Mouse (Mus musculus) CH12.LX (cell line): ENCODE results near the gene Abhd6. TPM values are rescaled to one million over a fixed set of nuclear protein-coding genes. Genes with fewer than 3 reads are reported as not detected.
A peak's percentile ranks its signal among the peaks of the same experiment; 100 is the strongest.

ENCODE experiments used
- DNase-seq: peaks from one replicate; pipeline ENCODE4 v3.0.0-alpha.2; 2013; ENCODE audit errors: extremely low read depth
- H3K27ac ChIP-seq: 2 replicates; pipeline ENCODE4 v1.5.1; 2012; ENCODE audit warnings: low read depth, mild to moderate bottlenecking, control low read depth, moderate library complexity; ENCODE audit not compliant: insufficient read depth
- H3K27me3 ChIP-seq: replicated peaks from 2 replicates; pipeline ENCODE3; 2012; ENCODE audit warnings: inconsistent platforms
- H3K36me3 ChIP-seq, 2 experiments: replicated peaks in 1 of 2; 2 replicates each; pipeline versions ENCODE3 to v1.6.1; 2012; ENCODE audit warnings: inconsistent platforms in 1 of 2, low read length in 1 of 2, mild to moderate bottlenecking in 1 of 2, mixed read lengths in 1 of 2, moderate library complexity in 1 of 2; ENCODE audit not compliant: control insufficient read depth in 1 of 2, insufficient read depth in 1 of 2
- H3K4me1 ChIP-seq, 2 experiments: 2 replicates each; pipeline ENCODE4 v1.6.1; 2012; ENCODE audit warnings: inconsistent platforms in 1 of 2, moderate library complexity in 1 of 2; ENCODE audit not compliant: insufficient read depth in 2 of 2, control insufficient read depth in 1 of 2
- H3K4me2 ChIP-seq: 2 replicates; pipeline ENCODE4 v1.6.1; 2012; ENCODE audit warnings: low read depth, mild to moderate bottlenecking, control low read depth; ENCODE audit not compliant: poor library complexity, insufficient read depth, severe bottlenecking
- H3K4me3 ChIP-seq, 3 experiments: fragments of 150-350 bp in 1 of 3; sonication (generic) in 1 of 3; replicated peaks in 1 of 3; 2 replicates each; pipeline versions ENCODE3 to v1.5.1; 2011 to 2012; ENCODE audit warnings: low read depth in 2 of 3, low read length in 2 of 3, mild to moderate bottlenecking in 2 of 3, moderate library complexity in 2 of 3, control low read depth in 1 of 3, improper control_type of control experiment in 1 of 3, inconsistent platforms in 1 of 3, mixed read lengths in 1 of 3; ENCODE audit not compliant: poor library complexity in 1 of 3
- H3K79me2 ChIP-seq: replicated peaks from 2 replicates; pipeline ENCODE4 v1.6.1; 2012; ENCODE audit warnings: mild to moderate bottlenecking, moderate library complexity; ENCODE audit not compliant: control insufficient read depth, poor library complexity, insufficient read depth, severe bottlenecking; ENCODE audit errors: extremely low read depth
- H3K9ac ChIP-seq: 2 replicates; pipeline ENCODE4 v1.6.1; 2012; ENCODE audit warnings: low read depth, mild to moderate bottlenecking, control low read depth, moderate library complexity; ENCODE audit not compliant: insufficient read depth
- H3K9me3 ChIP-seq: replicated peaks from 2 replicates; pipeline ENCODE3; 2012; ENCODE audit warnings: low read length, inconsistent platforms, mixed read lengths
- BHLHE40 ChIP-seq: IDR thresholded peaks from 2 replicates; pipeline ENCODE4 v1.6.1; 2011; ENCODE audit warnings: mild to moderate bottlenecking, low read depth, low read length, improper control_type of control experiment
- CHD1 ChIP-seq: IDR thresholded peaks from 2 replicates; pipeline ENCODE4 v1.6.1; 2012; ENCODE audit warnings: low read depth, low read length, improper control_type of control experiment, inconsistent platforms
- CHD2 ChIP-seq: IDR thresholded peaks from 2 replicates; pipeline ENCODE4 v1.6.1; 2011; ENCODE audit warnings: low read length, improper control_type of control experiment
- CTCF ChIP-seq, 2 experiments: IDR thresholded peaks in 1 of 2; conservative IDR thresholded peaks in 1 of 2; 2 replicates each; pipeline ENCODE4 v1.5.1; 2011 to 2012; ENCODE audit warnings: low read depth in 2 of 2, low read length in 2 of 2, improper control_type of control experiment in 1 of 2, inconsistent platforms in 1 of 2, mild to moderate bottlenecking in 1 of 2, moderate library complexity in 1 of 2
- E2F4 ChIP-seq: IDR thresholded peaks from 2 replicates; pipeline ENCODE4 v1.6.1; 2011; ENCODE audit warnings: low read depth, low read length, improper control_type of control experiment; ENCODE audit not compliant: insufficient replicate concordance
- ELF1 ChIP-seq: IDR thresholded peaks from 2 replicates; pipeline ENCODE4 v1.6.1; 2014; ENCODE audit warnings: low read depth, mild to moderate bottlenecking, inconsistent platforms, low read length, improper control_type of control experiment
- EP300 ChIP-seq: IDR thresholded peaks from 2 replicates; pipeline ENCODE4 v1.6.1; 2011; ENCODE audit warnings: low read length, improper control_type of control experiment
- ETS1 ChIP-seq: conservative IDR thresholded peaks from 2 replicates; pipeline ENCODE4 v1.6.1; 2012; ENCODE audit warnings: low read depth, mild to moderate bottlenecking, inconsistent platforms, low read length, improper control_type of control experiment, moderate library complexity
- GABPA ChIP-seq: IDR thresholded peaks from 2 replicates; pipeline ENCODE4 v1.6.1; 2012; ENCODE audit warnings: low read depth, low read length, improper control_type of control experiment, inconsistent platforms; ENCODE audit not compliant: insufficient replicate concordance
- HCFC1 ChIP-seq: IDR thresholded peaks from 2 replicates; pipeline ENCODE4 v1.6.1; 2012; ENCODE audit warnings: low read depth, mild to moderate bottlenecking, inconsistent platforms, low read length, improper control_type of control experiment
- IRF4 ChIP-seq: IDR thresholded peaks from 2 replicates; pipeline ENCODE4 v1.6.1; 2014; ENCODE audit warnings: low read depth, mild to moderate bottlenecking, inconsistent platforms, low read length, improper control_type of control experiment
- JUN ChIP-seq: IDR thresholded peaks from 2 replicates; pipeline ENCODE4 v1.6.1; 2011; ENCODE audit warnings: low read depth, mild to moderate bottlenecking, low read length, improper control_type of control experiment, moderate library complexity; ENCODE audit not compliant: insufficient read depth
- JUND ChIP-seq: conservative IDR thresholded peaks from 2 replicates; pipeline ENCODE4 v1.6.1; 2011; ENCODE audit warnings: low read depth, low read length, improper control_type of control experiment
- KAT2A ChIP-seq: IDR thresholded peaks from 2 replicates; pipeline ENCODE4 v1.6.1; 2012; ENCODE audit warnings: low read length, improper control_type of control experiment, inconsistent platforms; ENCODE audit not compliant: insufficient replicate concordance
- MAFK ChIP-seq: IDR thresholded peaks from 2 replicates; pipeline ENCODE4 v1.6.1; 2011; ENCODE audit warnings: low read length, improper control_type of control experiment; ENCODE audit not compliant: insufficient replicate concordance
- MAX ChIP-seq: IDR thresholded peaks from 2 replicates; pipeline ENCODE4 v1.6.1; 2011; ENCODE audit warnings: low read length, improper control_type of control experiment
- MAZ ChIP-seq: IDR thresholded peaks from 2 replicates; pipeline ENCODE4 v1.6.1; 2012; ENCODE audit warnings: low read depth, mild to moderate bottlenecking, inconsistent platforms, low read length, improper control_type of control experiment, moderate library complexity
- MEF2A ChIP-seq: IDR thresholded peaks from 2 replicates; pipeline ENCODE4 v1.6.1; 2014; ENCODE audit warnings: low read depth, mild to moderate bottlenecking, inconsistent platforms, low read length, improper control_type of control experiment, borderline replicate concordance
- MXI1 ChIP-seq: IDR thresholded peaks from 2 replicates; pipeline ENCODE4 v1.6.1; 2011; ENCODE audit warnings: mild to moderate bottlenecking, low read depth, low read length, improper control_type of control experiment
- MYC ChIP-seq: IDR thresholded peaks from 2 replicates; pipeline ENCODE4 v1.6.1; 2011; ENCODE audit warnings: low read depth, mild to moderate bottlenecking, improper control_type of control experiment, low read length
- NELFE ChIP-seq: IDR thresholded peaks from 2 replicates; pipeline ENCODE4 v1.6.1; 2011; ENCODE audit warnings: low read depth, low read length, improper control_type of control experiment
- NRF1 ChIP-seq: IDR thresholded peaks from 2 replicates; pipeline ENCODE4 v1.6.1; 2014; ENCODE audit warnings: low read depth, mild to moderate bottlenecking, inconsistent platforms, low read length, improper control_type of control experiment, moderate library complexity
- PAX5 ChIP-seq: IDR thresholded peaks from 2 replicates; pipeline ENCODE4 v1.6.1; 2012; ENCODE audit warnings: low read length, inconsistent platforms, mixed read lengths
- POLR2A ChIP-seq: IDR thresholded peaks from 2 replicates; pipeline ENCODE4 v1.6.1; 2011; ENCODE audit warnings: low read depth, mild to moderate bottlenecking, improper control_type of control experiment, low read length
- POLR2AphosphoS2 ChIP-seq: IDR thresholded peaks from 2 replicates; pipeline ENCODE4 v1.6.1; 2011; ENCODE audit warnings: low read depth, low read length, improper control_type of control experiment
- RAD21 ChIP-seq: IDR thresholded peaks from 2 replicates; pipeline ENCODE4 v1.6.1; 2011; ENCODE audit warnings: low read depth, mild to moderate bottlenecking, low read length, improper control_type of control experiment, moderate library complexity
- RCOR1 ChIP-seq: conservative IDR thresholded peaks from 2 replicates; pipeline ENCODE4 v1.6.1; 2012; ENCODE audit warnings: low read depth, mild to moderate bottlenecking, inconsistent platforms, low read length, improper control_type of control experiment
- SIN3A ChIP-seq: IDR thresholded peaks from 2 replicates; pipeline ENCODE4 v1.6.1; 2012; ENCODE audit warnings: low read length, improper control_type of control experiment, inconsistent platforms
- SMC3 ChIP-seq: IDR thresholded peaks from 2 replicates; pipeline ENCODE4 v1.6.1; 2011; ENCODE audit warnings: low read depth, low read length, improper control_type of control experiment
- TBP ChIP-seq: conservative IDR thresholded peaks from 2 replicates; pipeline ENCODE4 v1.6.1; 2011; ENCODE audit warnings: low read depth, low read length, improper control_type of control experiment
- TCF12 ChIP-seq: IDR thresholded peaks from 2 replicates; pipeline ENCODE4 v1.6.1; 2014; ENCODE audit warnings: low read depth, mild to moderate bottlenecking, inconsistent platforms, low read length, improper control_type of control experiment
- UBTF ChIP-seq: IDR thresholded peaks from 2 replicates; pipeline ENCODE4 v1.6.1; 2012; ENCODE audit warnings: low read depth, mild to moderate bottlenecking, inconsistent platforms, low read length, improper control_type of control experiment, moderate library complexity
- USF1 ChIP-seq: IDR thresholded peaks from 2 replicates; pipeline ENCODE4 v1.6.1; 2014; ENCODE audit warnings: low read depth, mild to moderate bottlenecking, inconsistent platforms, low read length, improper control_type of control experiment
- USF2 ChIP-seq: conservative IDR thresholded peaks from 2 replicates; pipeline ENCODE4 v1.6.1; 2011; ENCODE audit warnings: low read depth, low read length, improper control_type of control experiment
- ZC3H11A ChIP-seq: IDR thresholded peaks from 2 replicates; pipeline ENCODE4 v1.6.1; 2012; ENCODE audit warnings: low read depth, mild to moderate bottlenecking, inconsistent platforms, low read length, improper control_type of control experiment
- ZKSCAN1 ChIP-seq: IDR thresholded peaks from 2 replicates; pipeline ENCODE4 v1.6.1; 2012; ENCODE audit warnings: low read depth, inconsistent platforms, low read length, improper control_type of control experiment, borderline replicate concordance
- ZMIZ1 ChIP-seq: IDR thresholded peaks from 2 replicates; pipeline ENCODE4 v1.6.1; 2012; ENCODE audit warnings: low read depth, mild to moderate bottlenecking, inconsistent platforms, low read length, improper control_type of control experiment
- ZNF384 ChIP-seq: IDR thresholded peaks from 2 replicates; pipeline ENCODE4 v1.6.1; 2012; ENCODE audit warnings: low read depth, low read length, improper control_type of control experiment, inconsistent platforms
- dilution Hi-C: fragments of 300-500 bp; cut with MboI; formaldehyde crosslinking; loops from 2 replicates; pipeline ENCODE4 v1.14.3; 2020; ENCODE audit warnings: low sequenced_read_pairs; ENCODE audit not compliant: extremely low pct_unique_long_range_greater_than_20kb, extremely low pct_ligation_motif_present
- in situ Hi-C: fragments of 300-500 bp; cut with MboI; formaldehyde crosslinking; loops from 3 replicates; pipeline ENCODE4 v1.14.3; 2019; ENCODE audit warnings: low sequenced_read_pairs, low pct_ligation_motif_present, low pct_unique_long_range_greater_than_20kb, mixed read lengths
- polyA plus RNA-seq: library from polyadenylated mRNA; unstranded; fragments of >175 nt; gene quantifications from 2 replicates; pipeline ENCODE4 v1.2.1, GENCODE M21; 2012; ENCODE audit warnings: low read depth; ENCODE audit not compliant: insufficient read length
- total RNA-seq, 2 experiments: library from RNA; depleted of rRNA; stranded (reverse); fragments of 300-350 nt in 1 of 2; fragments of >200 nt in 1 of 2; gene quantifications; 2 replicates each; pipeline ENCODE4 v1.2.3; 2012 to 2014

Abhd6 gene
- total and polyA plus RNA-seq, 3 experiments, result 31.9 to 55.9 (median 36.0) TPM

- peak within 1 kb of the TSS; percentile 71 to 86 (median 75) for H3K4me3 ChIP-seq
- H3K27me3 ChIP-seq, result no peaks in the 10 kb centered on the region
- peaks cover 16% of the 10 kb centered on the region for H3K79me2 ChIP-seq
- H3K9ac ChIP-seq, result peak within 1 kb of the TSS; percentile 71
- peak; percentile 80 for DNase-seq
- no peaks in the 10 kb centered on the region for H3K9me3 ChIP-seq
- TF ChIP-seq JUN (no peak), NRF1 (peak; percentile 63), MAZ (0 out of 2 replicates have a peak, but pooled peaks have one; percentile 65), HCFC1 (peak; percentile 70), TBP (0 out of 2 replicates have a peak, but pooled peaks have one; percentile 46), MEF2A (peak; percentile 87), ZKSCAN1 (no peak), MAX (peak; percentile 48; the same call in 1 of the 2 replicates), USF2 (no peak), PAX5 (no peak), POLR2AphosphoS2 (no peak), IRF4 (peak; percentile 57; the same call in 1 of the 2 replicates), ZMIZ1 (peak; percentile 60; the same call in 1 of the 2 replicates), BHLHE40 (peak; percentile 34; the same call in 1 of the 2 replicates), KAT2A (0 out of 2 replicates have a peak, but pooled peaks have one; percentile 35), RCOR1 (no peak), GABPA (no peak), USF1 (no peak), ZNF384 (no peak), SIN3A (peak; percentile 98), ZC3H11A (no peak), NELFE (0 out of 2 replicates have a peak, but pooled peaks have one; percentile 57), MXI1 (peak; percentile 87), E2F4 (no peak), ETS1 (no peak; the same call in 1 of the 2 replicates), MAFK (no peak), POLR2A (peak; percentile 50; the same call in 1 of the 2 replicates), CTCF (conservative IDR thresholded peaks at IDR 0.05 in 1 of 2, IDR thresholded peaks at IDR 0.05 in 1 of 2; ENCODE audit: low read depth in 2 of 2, low read length in 2 of 2) (no peak), UBTF (no peak), JUND (no peak), SMC3 (no peak; the same call in 1 of the 2 replicates), CHD2 (no peak; the same call in 1 of the 2 replicates), TCF12 (peak; percentile 81), ELF1 (peak; percentile 62), RAD21 (no peak; the same call in none of the 2 replicates), EP300 (no peak), CHD1 (no peak), MYC (peak; percentile 50; the same call in 1 of the 2 replicates)
- in situ Hi-C loops (loop anchor here (5.0 to 10.0 kb wide), 2 partner anchors 54 to 217 kb away; partner anchors contain the start of gene Fam107a), dilution Hi-C loops (no loop called here)
- peaks cover 0 to 20% of the 10 kb centered on the region in 2 experiments for H3K36me3 ChIP-seq
- peaks cover 0 to 60% of the 10 kb centered on the region in 2 experiments; a peak in 3 of 4 replicates for H3K4me1 ChIP-seq
- peak within 1 kb of the TSS; percentile 82 for H3K4me2 ChIP-seq
- H3K27ac ChIP-seq, result no peak within 1 kb of the TSS
Observed at GRCm38 (mm10) chr14:8097978-8098686, 95.4 kb downstream of the Abhd6 start, which contains the start of gene Pxk. Pxk (plus strand) TSS chr14:8098211.
